Mouse (Mus musculus): ENCODE data around the gene Alg10b. TPM values are rescaled to one million over a fixed set of nuclear protein-coding genes. Genes with fewer than 3 reads are reported as not detected.

Alg10b gene
- polyA plus RNA-seq (2017; shearing (Covaris generic)) = 2.5 TPM

GRCm38 (mm10) chr15:90223969-90224750 is at the start of gene Alg10b:
Gene Alg10b (plus strand): TSS chr15:90224311.

